Mouse (Mus musculus) testis, adult 2 months (tissue): Measurements from ENCODE around the gene Ttn. TPM values are rescaled to one million over a fixed set of nuclear protein-coding genes. Genes with fewer than 3 reads are reported as not detected.
A peak's percentile ranks its signal among the peaks of the same experiment; 100 is the strongest.

Experiments used
- H3K27ac ChIP-seq: fragments of 200-500 bp; 2 replicates; pipeline ENCODE4 v1.5.1; 2012; ENCODE audit warnings: low read depth, low read length; ENCODE audit not compliant: control insufficient read depth, insufficient read depth
- H3K27me3 ChIP-seq: fragments of 200-500 bp; 2 replicates; pipeline ENCODE4 v1.6.1; 2012; ENCODE audit warnings: mild to moderate bottlenecking, low read length, moderate library complexity; ENCODE audit not compliant: control insufficient read depth, insufficient read depth
- H3K36me3 ChIP-seq: fragments of 200-500 bp; 2 replicates; pipeline ENCODE4 v1.6.1; 2012; ENCODE audit warnings: mild to moderate bottlenecking, low read length; ENCODE audit not compliant: control insufficient read depth, insufficient read depth
- H3K4me1 ChIP-seq: fragments of 200-500 bp; 2 replicates; pipeline ENCODE4 v1.6.1; 2012; ENCODE audit warnings: low read length; ENCODE audit not compliant: control insufficient read depth, insufficient read depth
- H3K4me3 ChIP-seq: fragments of 200-500 bp; 2 replicates; pipeline ENCODE4 v1.5.1; 2012; ENCODE audit warnings: low read depth, mild to moderate bottlenecking, low read length, moderate library complexity, mixed read lengths; ENCODE audit not compliant: control insufficient read depth
- CTCF ChIP-seq: fragments of 200-500 bp; IDR thresholded peaks from 2 replicates; pipeline ENCODE4 v1.5.1; 2012; ENCODE audit warnings: low read depth, mild to moderate bottlenecking, inconsistent platforms, low read length, moderate library complexity; ENCODE audit not compliant: control insufficient read depth, insufficient read depth, insufficient replicate concordance
- POLR2A ChIP-seq: fragments of 200-500 bp; IDR thresholded peaks from 2 replicates; pipeline ENCODE4 v1.6.1; 2012; ENCODE audit warnings: low read depth, mild to moderate bottlenecking, inconsistent platforms, low read length, moderate library complexity; ENCODE audit not compliant: control insufficient read depth
- polyA plus RNA-seq: library from polyadenylated mRNA; depleted of rRNA; stranded (reverse); fragments of >200 nt; gene quantifications from 2 replicates; pipeline ENCODE4 v1.2.3, GENCODE M21; 2012

The Ttn gene
- polyA plus RNA-seq, 1 experiment: 0.16 TPM

- no peaks in the 10 kb centered on the region; the same call in 1 of the 2 replicates for H3K36me3 ChIP-seq
- H3K4me3 ChIP-seq: no peak overlapping the region
Measured at GRCm38 (mm10) chr2:76682301-76682700, 300.0 kb downstream of the Ttn start.

DNA sequence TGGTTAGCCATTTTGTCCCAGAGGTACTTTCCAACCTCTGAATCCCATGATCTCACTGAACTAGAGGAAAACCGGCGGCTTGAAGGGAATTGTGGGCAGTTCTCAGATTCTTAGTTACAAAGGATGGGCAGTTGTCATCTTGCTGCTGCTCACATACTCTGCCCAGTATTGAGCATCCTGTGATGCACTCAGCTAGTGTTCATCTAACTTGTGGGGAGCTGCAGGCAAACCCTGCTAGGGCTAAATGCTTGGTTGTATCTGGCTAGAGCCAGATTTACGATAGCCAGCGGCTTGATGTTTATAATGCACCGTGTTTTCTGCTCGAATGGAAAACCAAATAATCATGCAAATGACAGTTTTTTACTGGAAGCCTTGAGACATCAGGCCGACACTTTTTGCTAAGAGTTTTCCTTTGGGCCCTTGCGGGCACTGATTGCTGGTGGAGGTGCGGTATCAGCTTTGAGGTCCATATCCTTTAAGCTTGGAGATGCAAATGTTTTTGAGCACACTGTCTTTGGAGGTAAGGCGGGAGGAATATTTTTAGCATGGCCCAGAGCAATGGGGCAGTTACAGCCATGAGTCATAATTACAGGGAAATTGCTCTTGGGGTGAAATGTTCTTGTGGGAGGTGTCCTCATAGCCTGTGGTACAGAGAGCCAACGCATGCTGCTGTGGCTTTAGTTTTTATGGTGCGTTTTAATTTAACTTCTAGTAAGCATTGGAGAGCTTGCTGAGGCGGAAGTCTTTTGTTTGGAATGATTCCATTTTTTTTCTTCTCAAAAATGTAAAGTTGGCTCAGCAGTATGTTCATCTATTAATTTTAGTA lies 305.7 kb downstream of the Ttn start:
- Histone ChIP-seq H3K27ac (no peak overlapping the region), H3K27me3 (no peaks in the 10 kb centered on the region)
- no peak for TF ChIP-seq CTCF
- no peak for TF ChIP-seq POLR2A

More at GRCm38 (mm10) chr2:76682301-76682700, 300.0 kb downstream of the Ttn start:
- no peaks in the 10 kb centered on the region; the same call in 1 of the 2 replicates for H3K27me3 ChIP-seq
- H3K27ac ChIP-seq: no peak overlapping the region
- H3K4me1 ChIP-seq: no peaks in the 10 kb centered on the region; the same call in 1 of the 2 replicates
- TF ChIP-seq CTCF (no peak), POLR2A (no peak)

GRCm38 (mm10) chr2:76675949-76676348 lies 306.4 kb downstream of the Ttn start:
- H3K27ac ChIP-seq: no peak overlapping the region
- no peaks in the 10 kb centered on the region for H3K27me3 ChIP-seq
- H3K36me3 ChIP-seq: no peaks in the 10 kb centered on the region
- H3K4me3 ChIP-seq: peak overlapping the region; percentile 93
- TF ChIP-seq POLR2A (no peak), CTCF (no peak)
- peaks cover 11% of the 10 kb centered on the region for H3K4me1 ChIP-seq

More for the DNA sequence above, 305.7 kb downstream of the Ttn start:
- Histone ChIP-seq H3K36me3 (no peaks in the 10 kb centered on the region), H3K4me1 (peaks cover 11% of the 10 kb centered on the region), H3K4me3 (peak overlapping the region; percentile 93)

DNA sequence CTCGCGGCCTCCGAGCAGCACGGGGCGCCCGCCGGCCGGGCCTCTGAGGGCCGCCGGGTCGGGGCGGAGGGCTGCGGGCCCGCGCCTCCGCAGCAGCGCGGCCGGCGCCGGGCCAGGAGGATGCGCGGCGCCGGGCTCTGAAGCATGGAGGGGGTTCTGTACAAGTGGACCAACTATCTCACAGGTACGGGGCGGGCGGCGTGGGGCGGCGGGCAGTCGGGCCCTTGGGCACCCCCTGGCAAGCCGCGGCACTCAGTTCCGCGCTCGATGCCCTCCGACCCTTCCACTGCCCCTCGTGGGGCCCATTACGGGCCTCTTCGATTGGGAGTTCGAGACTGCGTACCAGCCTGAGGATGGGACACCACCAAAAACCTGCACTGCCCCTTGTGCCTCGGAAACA lies 306.9 kb downstream of the Ttn start:
- TF ChIP-seq POLR2A (no peak; the same call in 1 of the 2 replicates), CTCF (no peak)
- Histone ChIP-seq H3K27me3 (no peaks in the 10 kb centered on the region), H3K4me1 (peaks cover 11% of the 10 kb centered on the region), H3K27ac (peak overlapping the region; percentile 95), H3K36me3 (no peaks in the 10 kb centered on the region), H3K4me3 (peak overlapping the region; percentile 93)

DNA sequence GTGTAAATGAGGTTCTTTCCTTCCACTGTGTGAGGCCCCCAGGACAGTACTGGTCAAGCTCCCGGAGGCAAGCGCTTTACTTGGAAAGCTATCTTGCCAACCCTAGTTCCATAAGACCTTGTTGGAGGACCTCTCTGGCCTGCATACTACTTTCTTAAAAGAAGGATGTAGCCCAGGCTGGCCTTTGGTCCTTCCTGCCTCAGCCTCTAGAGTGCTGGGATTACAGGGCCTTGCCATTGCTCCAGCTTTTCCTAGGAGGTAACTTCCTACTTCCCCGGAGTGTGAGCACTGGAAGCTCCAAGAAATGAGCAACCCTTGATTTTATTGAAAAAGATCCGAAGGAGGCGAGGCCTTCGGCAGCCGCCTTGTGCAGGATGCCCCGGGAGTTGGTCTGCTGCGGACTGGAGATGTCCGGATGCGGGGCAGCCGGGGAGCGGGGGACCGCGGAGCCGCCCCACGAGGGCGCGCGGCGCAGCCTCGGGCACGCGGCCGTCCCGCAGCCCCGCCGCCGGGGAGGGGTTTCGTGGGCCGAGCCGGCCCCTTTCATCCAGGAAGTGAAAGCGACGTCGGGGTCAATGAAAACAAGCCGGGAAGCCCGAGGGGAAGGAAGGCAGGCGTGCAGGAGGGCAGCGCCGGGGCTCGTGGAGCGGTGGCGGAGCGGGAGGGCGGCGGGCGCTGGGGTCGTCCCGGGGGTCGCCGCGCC lies 307.5 kb downstream of the Ttn start, which contains the start of gene Plekha3:
Gene Plekha3, plus strand, starts transcription at position 557 of the 703 bp plus-strand sequence.
- peaks cover 11% of the 10 kb centered on the region for H3K4me1 ChIP-seq

DNA sequence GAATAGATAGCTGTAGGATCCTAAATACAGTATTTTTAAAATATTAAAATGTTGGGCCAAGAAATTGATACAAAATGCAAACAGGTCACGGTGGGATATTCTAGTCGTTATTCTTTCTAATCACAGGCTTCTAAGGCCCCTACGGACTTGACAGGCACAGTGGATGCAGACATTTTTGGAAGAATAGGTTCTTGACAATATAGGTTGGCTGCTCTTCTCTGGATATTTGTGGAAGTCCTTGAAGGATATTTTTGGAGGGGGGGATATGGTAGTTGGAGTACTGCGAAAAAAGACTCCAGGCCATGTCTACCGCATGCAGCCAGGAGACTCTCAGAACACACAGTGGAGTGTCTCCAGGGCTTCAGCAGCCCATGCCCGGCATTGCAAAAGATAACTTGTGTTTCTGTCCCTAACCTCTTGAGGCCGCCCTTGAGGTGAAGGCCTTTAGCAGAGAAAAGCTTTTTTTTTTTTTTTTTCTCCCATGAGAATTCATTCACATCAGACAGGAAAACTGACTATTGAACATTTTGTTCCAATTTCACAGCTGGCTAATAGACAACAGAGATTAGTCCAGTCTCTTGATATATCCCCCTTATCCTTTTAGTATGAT lies 308.8 kb downstream of the Ttn start:
- TF ChIP-seq POLR2A (peak; percentile 18; the same call in 1 of the 2 replicates), CTCF (no peak)
- no peaks in the 10 kb centered on the region for H3K27me3 ChIP-seq
- peak overlapping the region; percentile 80 for H3K4me3 ChIP-seq
- H3K4me1 ChIP-seq: peaks cover 11% of the 10 kb centered on the region
- H3K36me3 ChIP-seq: no peaks in the 10 kb centered on the region
- peak overlapping the region; percentile 99 for H3K27ac ChIP-seq

More for the DNA sequence above, 307.5 kb downstream of the Ttn start, which contains the start of gene Plekha3:
- TF ChIP-seq POLR2A: peak; percentile 76
- TF ChIP-seq CTCF: no peak
- Histone ChIP-seq H3K27me3 (no peaks in the 10 kb centered on the region), H3K36me3 (no peaks in the 10 kb centered on the region), H3K4me3 (peak within 1 kb of the TSS; percentile 93), H3K27ac (peak within 1 kb of the TSS; percentile 95)

DNA sequence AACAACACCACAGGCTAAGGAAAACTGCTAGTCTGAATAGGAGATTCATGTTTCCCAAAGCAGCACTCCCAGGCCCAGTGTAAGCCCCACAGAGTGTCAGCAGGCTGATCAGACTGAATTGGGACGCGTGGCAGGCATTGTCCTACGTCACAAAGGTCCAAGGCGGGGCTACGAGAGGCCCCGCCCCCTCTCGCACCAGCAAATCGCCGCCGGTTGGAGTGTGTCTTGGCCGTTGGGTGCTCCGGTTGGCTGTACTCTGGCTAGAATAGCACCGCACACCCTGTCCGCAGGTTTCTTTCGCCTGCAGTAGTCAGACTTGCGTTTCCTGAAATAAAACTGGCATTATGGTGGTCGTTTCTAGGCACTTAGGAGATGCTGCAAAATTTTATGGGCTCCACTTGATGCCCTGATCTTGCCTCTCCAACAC lies 309.4 kb downstream of the Ttn start, which contains the start of gene Fkbp7:
Gene Fkbp7, minus strand, starts transcription at position 151 of the 427 bp plus-strand sequence.
- TF ChIP-seq POLR2A (peak; percentile 99), CTCF (no peak)
- Histone ChIP-seq H3K27ac (peak within 1 kb of the TSS; percentile 99), H3K4me3 (peak within 1 kb of the TSS; percentile 80), H3K36me3 (no peaks in the 10 kb centered on the region), H3K4me1 (peaks cover 11% of the 10 kb centered on the region), H3K27me3 (no peaks in the 10 kb centered on the region)
